Mouse (Mus musculus): ENCODE results near the gene Idua.

Idua gene

GRCm38 (mm10) chr5:108726557-108727248, 66.6 kb downstream of the Idua start:
- peak; percentile 77 to 86 for DNase-seq

GRCm38 (mm10) chr5:108727425-108727824, 67.3 kb downstream of the Idua start:
- no peak for DNase-seq
